Mouse (Mus musculus) kidney, adult 11 months (tissue): Measurements from ENCODE around the gene Cdh18.
"Not testable (repeated sequence)": the region's sequence is repeated elsewhere in the genome, so short reads cannot be mapped to it uniquely, and the experiment has no call there.

Experiments used
- DNase-seq: peaks from one replicate; pipeline ENCODE4 v3.0.0; 2022

Gene Cdh18

GRCm38 (mm10) chr15:22969424-22969823, 420.6 kb downstream of the Cdh18 start:
- no peak for DNase-seq

- DNase-seq: no peak
Measured at GRCm38 (mm10) chr15:22980136-22980535, 431.3 kb downstream of the Cdh18 start.

GRCm38 (mm10) chr15:22984647-22985046, 435.8 kb downstream of the Cdh18 start:
- no peak for DNase-seq

- DNase-seq: no peak
Measured at GRCm38 (mm10) chr15:23016680-23017079, 467.9 kb downstream of the Cdh18 start.

GRCm38 (mm10) chr15:23021151-23021550, 472.3 kb downstream of the Cdh18 start:
- no peak for DNase-seq

- no peak for DNase-seq
Measured at GRCm38 (mm10) chr15:23022635-23023034, 473.8 kb downstream of the Cdh18 start.

GRCm38 (mm10) chr15:23035551-23036207, 486.9 kb downstream of the Cdh18 start:
- DNase-seq: no peak

- DNase-seq: no peak
Measured at GRCm38 (mm10) chr15:23036208-23037065, 487.6 kb downstream of the Cdh18 start.

GRCm38 (mm10) chr15:23037561-23037960, 488.7 kb downstream of the Cdh18 start:
- no peak for DNase-seq

- no peak for DNase-seq
Measured at GRCm38 (mm10) chr15:23046127-23046785, 497.4 kb downstream of the Cdh18 start.

- no peak for DNase-seq
Measured at GRCm38 (mm10) chr15:23052006-23052405, 503.2 kb downstream of the Cdh18 start.

- DNase-seq: not testable (repeated sequence)
Measured at GRCm38 (mm10) chr15:23085326-23085725, 536.5 kb downstream of the Cdh18 start.

GRCm38 (mm10) chr15:23087535-23087934, 538.7 kb downstream of the Cdh18 start:
- no peak for DNase-seq

GRCm38 (mm10) chr15:23096601-23097000, 547.8 kb downstream of the Cdh18 start:
- no peak for DNase-seq

- no peak for DNase-seq
Measured at GRCm38 (mm10) chr15:23104668-23105380, 556.0 kb downstream of the Cdh18 start.

- no peak for DNase-seq
Measured at GRCm38 (mm10) chr15:23134950-23135715, 586.3 kb downstream of the Cdh18 start.

- no peak for DNase-seq
Measured at GRCm38 (mm10) chr15:23136971-23137370, 588.1 kb downstream of the Cdh18 start.

- not testable (repeated sequence) for DNase-seq
Measured at GRCm38 (mm10) chr15:23142907-23143306, 594.1 kb downstream of the Cdh18 start.

GRCm38 (mm10) chr15:23155883-23156282, 607.1 kb downstream of the Cdh18 start:
- DNase-seq: no peak

- no peak for DNase-seq
Measured at GRCm38 (mm10) chr15:23164869-23165268, 616.0 kb downstream of the Cdh18 start.

GRCm38 (mm10) chr15:23174623-23175022, 625.8 kb downstream of the Cdh18 start:
- DNase-seq: no peak

- DNase-seq: no peak
Measured at GRCm38 (mm10) chr15:23212068-23212467, 663.2 kb downstream of the Cdh18 start.
